Mouse (Mus musculus) thymus, postnatal 0 days (tissue): Measurements from ENCODE around the gene Gm30302. TPM values are rescaled to one million over a fixed set of nuclear protein-coding genes. Genes with fewer than 3 reads are reported as not detected.

Experiments
- DNase-seq: peaks from one replicate; pipeline ENCODE4 v3.0.0-alpha.2; 2015; ENCODE audit warnings: low spot score
- polyA plus RNA-seq: library from polyadenylated mRNA; unstranded; fragments of >200 nt; fragmentation: Nextera tagmentation; extraction: Ambion mirVana; gene quantifications from 2 replicates; pipeline ENCODE4 v1.2.1, GENCODE M21; 2015

Gm30302 gene
- polyA plus RNA-seq, 1 experiment from 2014 or later: not detected

DNA sequence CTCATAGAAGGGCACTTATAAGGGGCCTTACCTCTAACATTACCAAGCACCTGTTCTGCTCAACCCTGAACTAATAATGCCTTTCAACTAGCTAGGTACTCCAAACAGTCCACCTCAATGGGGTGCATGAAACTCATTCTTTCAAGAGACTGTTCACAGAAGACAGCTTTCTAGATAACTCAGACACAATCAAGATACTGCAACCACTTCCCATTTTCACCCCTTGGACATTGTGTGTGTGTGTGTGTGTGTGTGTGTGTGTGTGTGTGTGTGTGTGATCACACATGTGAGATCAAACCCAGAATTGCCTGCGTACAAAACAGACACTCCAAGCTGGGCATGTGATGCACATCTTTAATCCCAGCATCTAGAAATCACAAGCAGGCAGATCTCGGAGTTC lies 60.8 kb downstream of the Gm30302 start:
- no peak for DNase-seq

DNA sequence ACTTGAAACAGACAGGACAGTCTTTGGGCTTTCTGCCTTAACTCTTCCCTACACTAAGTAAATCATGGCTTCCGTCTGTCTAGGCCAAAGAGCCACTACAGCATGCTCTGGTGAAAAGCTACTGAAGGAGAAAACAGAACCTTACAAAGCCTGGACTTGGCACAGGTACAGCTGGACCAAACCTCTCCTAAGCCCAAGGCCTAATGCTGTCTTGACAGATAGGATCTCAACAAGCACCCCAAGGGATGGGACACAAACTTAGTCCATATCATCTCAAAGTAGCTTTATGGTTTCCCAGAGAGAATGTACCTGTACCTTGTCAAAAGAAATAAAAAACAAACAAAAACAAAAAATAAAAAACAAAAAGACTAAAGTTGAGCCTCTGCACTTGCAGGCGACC lies 62.4 kb downstream of the Gm30302 start:
- DNase-seq: no peak

Other genes starting within 250 kb of the Gm30302 start
- gene Omd, start 216.5 kb downstream of the Gm30302 start, polyA plus RNA-seq: 0.45 and 0.73 TPM in 2 replicates
- gene Ogn, start 191.0 kb downstream of the Gm30302 start, polyA plus RNA-seq: 4.4 and 7.2 TPM in 2 replicates
- 38.7 and 41.2 TPM in 2 replicates for gene Cenpp, start 146.2 kb downstream of the Gm30302 start, polyA plus RNA-seq
- gene Nol8, start 145.9 kb downstream of the Gm30302 start, polyA plus RNA-seq: 28.6 and 29.6 TPM in 2 replicates
- gene Iars, start 116.9 kb downstream of the Gm30302 start, polyA plus RNA-seq: 32.1 and 37.2 TPM in 2 replicates